Mouse (Mus musculus) gastrocnemius, postnatal 4 days (tissue): ENCODE data around the gene Gm14180. TPM values are rescaled to one million over a fixed set of nuclear protein-coding genes. Genes with fewer than 3 reads are reported as not detected.
"Not testable (repeated sequence)": the region's sequence is repeated elsewhere in the genome, so short reads cannot be mapped to it uniquely, and the experiment has no call there.

Experiments used
- DNase-seq, 2 experiments: peaks; one replicate each; pipeline ENCODE4 v3.0.0; 2021 to 2022; ENCODE audit warnings: low spot score in 2 of 2, mixed read lengths in 2 of 2
- long read RNA-seq, 2 experiments: library from polyadenylated mRNA; stranded (forward); transcript quantifications; one replicate each; pipeline ENCODE4 v2.0.0; 2021
- total RNA-seq, 2 experiments: library from RNA; stranded (reverse); gene quantifications; 2 replicates each; pipeline ENCODE4 v1.2.3; 2021

Gm14180 gene
- not detected for total RNA-seq
- long read RNA-seq, experiment 1, result 0 reads
- long read RNA-seq, experiment 2, result 0 reads

GRCm38 (mm10) chr11:99734190-99734589 is at the start of gene Gm14180:
Gene Gm14180, minus strand, starts transcription at chr11:99734290.
- no peak for DNase-seq

GRCm38 (mm10) chr11:99780604-99781003 is 46.5 kb upstream of the Gm14180 start, which contains the start of gene Krtap4-8:
Gene Krtap4-8, minus strand, starts transcription at chr11:99780704.
- DNase-seq, result no peak

- DNase-seq, result no peak
Measured at GRCm38 (mm10) chr11:99778401-99778800, 44.3 kb upstream of the Gm14180 start.

- not testable (repeated sequence) for DNase-seq
Measured at GRCm38 (mm10) chr11:99772813-99773212, 38.7 kb upstream of the Gm14180 start, which contains the start of gene Gm11595. Gene Gm11595, minus strand, starts transcription at chr11:99772913.

GRCm38 (mm10) chr11:99768410-99768809 is 34.3 kb upstream of the Gm14180 start:
- no peak for DNase-seq

- DNase-seq, result no peak
Measured at GRCm38 (mm10) chr11:99758877-99759276, 24.8 kb upstream of the Gm14180 start.

GRCm38 (mm10) chr11:99743985-99744384 is 9.9 kb upstream of the Gm14180 start:
- no peak for DNase-seq

- DNase-seq, result no peak
Measured at GRCm38 (mm10) chr11:99724061-99724460, 10.0 kb downstream of the Gm14180 start.

- DNase-seq, result no peak
Measured at GRCm38 (mm10) chr11:99718759-99719158, 15.3 kb downstream of the Gm14180 start.

GRCm38 (mm10) chr11:99690463-99690862 is 43.6 kb downstream of the Gm14180 start, which contains the start of gene Gm14190:
Gene Gm14190, minus strand, starts transcription at chr11:99690740.
- DNase-seq, result no peak

- not testable (repeated sequence) for DNase-seq
Measured at GRCm38 (mm10) chr11:99685235-99685634, 48.9 kb downstream of the Gm14180 start.

Other genes starting within 250 kb of the Gm14180 start
- gene Krt23, start 241.2 kb downstream of the Gm14180 start, total RNA-seq, result under 1 TPM in 1 of 2 experiments, not detected in 1; 0.16 TPM
- not detected for gene Krt39, start 213.0 kb downstream of the Gm14180 start, total RNA-seq
- not detected for gene Krt40, start 191.1 kb downstream of the Gm14180 start, total RNA-seq
- gene Krtap3-3, start 183.4 kb downstream of the Gm14180 start, total RNA-seq, result not detected
- not detected for gene Krtap3-2, start 177.4 kb downstream of the Gm14180 start, total RNA-seq
- gene Gm11939, start 174.8 kb downstream of the Gm14180 start, total RNA-seq, result not detected
- gene Krtap3-1, start 167.7 kb downstream of the Gm14180 start, total RNA-seq, result not detected
- gene Krtap1-5, start 153.3 kb downstream of the Gm14180 start, total RNA-seq, result not detected
- gene Krtap1-4, start 150.6 kb downstream of the Gm14180 start, total RNA-seq, result not detected
- not detected for gene Krtap1-3, start 143.0 kb downstream of the Gm14180 start, total RNA-seq
- gene Krtap9-3, start 136.2 kb downstream of the Gm14180 start, total RNA-seq, result not detected
- not detected for gene Gm11938, start 131.0 kb downstream of the Gm14180 start, total RNA-seq
- not detected for gene Gm11937, start 124.1 kb downstream of the Gm14180 start, total RNA-seq
- not detected for gene Krtap2-4, start 119.4 kb downstream of the Gm14180 start, total RNA-seq
- gene Gm11562, start 113.9 kb downstream of the Gm14180 start, total RNA-seq, result not detected
- gene Krtap4-1, start 106.1 kb downstream of the Gm14180 start, total RNA-seq, result not detected
- not detected for gene Krtap4-2, start 99.2 kb downstream of the Gm14180 start, total RNA-seq
- gene Krtap4-7, start 90.2 kb downstream of the Gm14180 start, total RNA-seq, result not detected
- not detected for gene Gm11555, start 84.1 kb downstream of the Gm14180 start, total RNA-seq
- not detected for gene Gm11563, start 75.3 kb downstream of the Gm14180 start, total RNA-seq
- gene Krtap4-6, start 68.3 kb downstream of the Gm14180 start, total RNA-seq, result not detected
- not detected for gene Gm14190, start 43.5 kb downstream of the Gm14180 start, total RNA-seq
- not detected for gene Gm11595, start 38.6 kb upstream of the Gm14180 start, total RNA-seq
- gene Krtap4-8, start 46.4 kb upstream of the Gm14180 start, total RNA-seq, result not detected
- gene Krtap4-9, start 50.9 kb upstream of the Gm14180 start, total RNA-seq, result not detected
- not detected for gene Gm11596, start 59.2 kb upstream of the Gm14180 start, total RNA-seq
- not detected for gene Gm11569, start 64.6 kb upstream of the Gm14180 start, total RNA-seq
- gene Gm11554, start 70.2 kb upstream of the Gm14180 start, total RNA-seq, result not detected
- gene Krtap4-13, start 75.6 kb upstream of the Gm14180 start, total RNA-seq, result not detected
- gene Gm11564, start 81.4 kb upstream of the Gm14180 start, total RNA-seq, result not detected
- gene 2300003K06Rik, start 103.8 kb upstream of the Gm14180 start, total RNA-seq, result not detected
- not detected for gene Krtap4-16, start 117.3 kb upstream of the Gm14180 start, total RNA-seq
- gene Gm11568, start 123.6 kb upstream of the Gm14180 start, total RNA-seq, result not detected
- gene Gm11559, start 130.2 kb upstream of the Gm14180 start, total RNA-seq, result not detected
- not detected for gene Krtap9-1, start 139.1 kb upstream of the Gm14180 start, total RNA-seq
- gene Gm11567, start 144.9 kb upstream of the Gm14180 start, total RNA-seq, result not detected
- gene Krtap31-1, start 173.6 kb upstream of the Gm14180 start, total RNA-seq, result not detected
- gene Gm11565, start 180.5 kb upstream of the Gm14180 start, total RNA-seq, result not detected
- not detected for gene Krtap31-2, start 202.0 kb upstream of the Gm14180 start, total RNA-seq
- not detected for gene Krtap9-5, start 214.2 kb upstream of the Gm14180 start, total RNA-seq
- gene Krtap29-1, start 244.8 kb upstream of the Gm14180 start, total RNA-seq, result not detected